Mouse (Mus musculus) limb, embryonic 15.5 days (tissue): Measurements from ENCODE around the gene Nkain4. TPM values are rescaled to one million over a fixed set of nuclear protein-coding genes. Genes with fewer than 3 reads are reported as not detected.

ENCODE experiments used
- ATAC-seq: fragments of 200-750 bp; cut with Nextera tagmentation; 2 replicates; pipeline ENCODE4 v1.8.0; 2017; ENCODE audit warnings: low read depth, moderate TSS enrichment; ENCODE audit not compliant: insufficient number of reproducible peaks, low FRiP score, low TSS enrichment
- H3K27ac ChIP-seq: fragments of 300-500 bp; sonication (generic); 2 replicates; pipeline ENCODE4 v1.5.1; 2015; ENCODE audit warnings: moderate library complexity, mild to moderate bottlenecking, inconsistent platforms
- H3K27me3 ChIP-seq: fragments of 300-500 bp; sonication (generic); 2 replicates; pipeline ENCODE4 v1.6.1; 2015; ENCODE audit warnings: inconsistent platforms
- H3K36me3 ChIP-seq: fragments of 300-500 bp; sonication (generic); 2 replicates; pipeline ENCODE4 v1.6.1; 2015; ENCODE audit warnings: inconsistent platforms
- H3K4me1 ChIP-seq: fragments of 300-500 bp; sonication (generic); 2 replicates; pipeline ENCODE4 v1.6.1; 2015; ENCODE audit warnings: inconsistent platforms
- H3K4me2 ChIP-seq: fragments of 300-500 bp; sonication (generic); 2 replicates; pipeline ENCODE4 v1.6.1; 2015; ENCODE audit warnings: mild to moderate bottlenecking, inconsistent platforms
- H3K4me3 ChIP-seq: fragments of 300-500 bp; sonication (generic); 2 replicates; pipeline ENCODE4 v1.5.1; 2015; ENCODE audit warnings: mild to moderate bottlenecking, inconsistent platforms
- H3K9ac ChIP-seq: fragments of 300-500 bp; sonication (generic); 2 replicates; pipeline ENCODE4 v1.6.1; 2015; ENCODE audit warnings: inconsistent platforms
- H3K9me3 ChIP-seq: fragments of 300-500 bp; sonication (generic); 2 replicates; pipeline ENCODE4 v1.6.1; 2016; ENCODE audit warnings: inconsistent platforms
- WGBS: fragments of 180-500 bp; shearing (Covaris S2); methylation state at CpG from one replicate; pipeline ENCODE4 v1.1.7; 2015; 5-methylcytosine and 5-hydroxymethylcytosine counted together
- polyA plus RNA-seq: library from polyadenylated mRNA; unstranded; fragments of >200 nt; fragmentation: Nextera tagmentation; extraction: Ambion mirVana; gene quantifications from 2 replicates; pipeline ENCODE4 v1.2.1, GENCODE M21; 2015

The Nkain4 gene
- polyA plus RNA-seq, 1 experiment from 2014 or later, result 8.4 TPM

DNA sequence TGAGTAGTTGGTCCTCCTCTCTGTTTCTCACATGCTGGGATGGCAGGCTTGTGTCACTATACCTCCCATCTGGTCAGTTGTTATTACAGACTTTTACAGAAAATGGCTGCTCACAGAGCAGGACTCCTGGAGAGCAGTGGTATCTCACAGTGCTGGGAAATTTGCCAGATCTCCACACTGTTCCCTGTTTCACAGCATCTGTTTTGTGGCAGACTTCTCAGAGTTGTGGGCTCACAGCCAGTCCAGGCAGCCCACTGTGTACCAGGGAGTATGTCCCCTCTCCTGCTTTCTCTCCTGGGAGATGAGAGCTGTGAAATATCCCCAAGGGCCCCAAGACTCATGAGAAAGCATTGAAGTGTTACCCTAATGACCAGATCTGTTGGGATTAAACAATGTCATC is 12.6 kb downstream of the Nkain4 start:
- H3K9ac ChIP-seq, result no peak overlapping the region
- no peaks in the 10 kb centered on the region for H3K36me3 ChIP-seq
- ATAC-seq, result no peak
- no peak overlapping the region for H3K27ac ChIP-seq
- H3K9me3 ChIP-seq, result no peaks in the 10 kb centered on the region
- H3K4me1 ChIP-seq, result no peaks in the 10 kb centered on the region
- H3K4me2 ChIP-seq, result no peak overlapping the region
- H3K27me3 ChIP-seq, result no peaks in the 10 kb centered on the region
- no peak overlapping the region for H3K4me3 ChIP-seq

- Histone ChIP-seq H3K27ac (no peak overlapping the region), H3K36me3 (no peaks in the 10 kb centered on the region), H3K9me3 (no peaks in the 10 kb centered on the region), H3K9ac (no peak overlapping the region), H3K4me3 (no peak overlapping the region), H3K4me2 (no peak overlapping the region), H3K4me1 (no peaks in the 10 kb centered on the region), H3K27me3 (no peaks in the 10 kb centered on the region)
- ATAC-seq, result no peak
Measured at GRCm38 (mm10) chr2:180940187-180940586, 14.3 kb downstream of the Nkain4 start.

GRCm38 (mm10) chr2:180932418-180932817 is 22.1 kb downstream of the Nkain4 start:
- 83% methylated on average over 1 of the region's 1 CpGs for WGBS
- Histone ChIP-seq H3K36me3 (no peaks in the 10 kb centered on the region), H3K27me3 (no peaks in the 10 kb centered on the region), H3K9ac (no peak overlapping the region), H3K4me2 (no peak overlapping the region), H3K4me1 (no peaks in the 10 kb centered on the region), H3K4me3 (no peak overlapping the region), H3K27ac (no peak overlapping the region), H3K9me3 (no peaks in the 10 kb centered on the region)
- ATAC-seq, result no peak

DNA sequence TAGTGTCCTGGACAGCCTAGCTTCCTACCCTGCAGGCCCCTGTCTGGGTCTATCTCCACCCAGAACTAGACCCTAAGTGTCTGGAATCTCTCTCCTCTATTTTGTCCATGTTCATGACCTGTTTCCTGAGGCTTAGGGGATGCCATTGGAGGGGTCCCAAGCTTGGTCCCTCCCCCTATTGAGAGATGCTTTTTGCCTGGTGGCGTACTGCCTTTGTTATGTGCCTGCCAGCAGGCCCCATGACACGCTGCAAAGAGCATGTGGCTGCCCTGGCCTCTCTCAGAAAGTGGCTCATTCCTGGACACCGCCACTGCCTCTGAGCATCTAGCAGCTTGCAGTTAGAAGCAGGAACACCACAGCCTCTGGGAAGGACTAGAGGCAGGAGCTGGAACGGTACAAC is 25.8 kb downstream of the Nkain4 start, which contains the start of gene Birc7:
Gene Birc7 (plus strand): TSS at position 301 of the 400 bp plus-strand sequence.
- Histone ChIP-seq H3K4me3 (no peak within 1 kb of the TSS), H3K27ac (no peak within 1 kb of the TSS), H3K36me3 (no peaks in the 10 kb centered on the region), H3K4me2 (no peak within 1 kb of the TSS), H3K9ac (no peak within 1 kb of the TSS), H3K4me1 (no peaks in the 10 kb centered on the region), H3K27me3 (no peaks in the 10 kb centered on the region), H3K9me3 (no peaks in the 10 kb centered on the region)
- ATAC-seq, result no peak
- 62% methylated on average over 4 of the region's 4 CpGs for WGBS

- 6% methylated on average over 4 of the region's 4 CpGs for whole genome bisulfite sequencing
- H3K9me3 ChIP-seq, result no peaks in the 10 kb centered on the region
- no peak overlapping the region for H3K27ac ChIP-seq
- H3K4me3 ChIP-seq, result no peak overlapping the region
- H3K9ac ChIP-seq, result no peak overlapping the region
- ATAC-seq, result no peak
- 0 out of 2 replicates have a peak, but pooled peaks cover 5% of the 10 kb centered on the region for H3K4me1 ChIP-seq
- H3K36me3 ChIP-seq, result no peaks in the 10 kb centered on the region
- no peaks in the 10 kb centered on the region for H3K27me3 ChIP-seq
- no peak overlapping the region for H3K4me2 ChIP-seq
Measured at GRCm38 (mm10) chr2:180925176-180925575, 29.3 kb downstream of the Nkain4 start.

GRCm38 (mm10) chr2:180922739-180923138 is 31.8 kb downstream of the Nkain4 start:
- Histone ChIP-seq H3K9me3 (no peaks in the 10 kb centered on the region), H3K9ac (no peak overlapping the region), H3K4me2 (no peak overlapping the region), H3K4me1 (peaks cover 12% of the 10 kb centered on the region), H3K27me3 (no peaks in the 10 kb centered on the region), H3K36me3 (peaks cover 10% of the 10 kb centered on the region), H3K27ac (no peak overlapping the region), H3K4me3 (no peak overlapping the region)
- 86% methylated on average over 6 of the region's 6 CpGs for WGBS
- ATAC-seq, result no peak

GRCm38 (mm10) chr2:180920810-180921400 is 33.6 kb downstream of the Nkain4 start, which contains the start of gene Ythdf1:
Ythdf1 (minus strand) TSS chr2:180920949.
- peak within 1 kb of the TSS; percentile 71 for H3K4me2 ChIP-seq
- H3K9ac ChIP-seq, result peak within 1 kb of the TSS; percentile 100
- WGBS, result 1% methylated on average over 55 of the region's 56 CpGs
- ATAC-seq, result peak; percentile 95
- H3K36me3 ChIP-seq, result peaks cover 21% of the 10 kb centered on the region
- no peaks in the 10 kb centered on the region for H3K9me3 ChIP-seq
- peak within 1 kb of the TSS; percentile 76 for H3K27ac ChIP-seq
- H3K4me1 ChIP-seq, result peaks cover 17% of the 10 kb centered on the region
- H3K4me3 ChIP-seq, result peak within 1 kb of the TSS; percentile 100
- H3K27me3 ChIP-seq, result no peaks in the 10 kb centered on the region

DNA sequence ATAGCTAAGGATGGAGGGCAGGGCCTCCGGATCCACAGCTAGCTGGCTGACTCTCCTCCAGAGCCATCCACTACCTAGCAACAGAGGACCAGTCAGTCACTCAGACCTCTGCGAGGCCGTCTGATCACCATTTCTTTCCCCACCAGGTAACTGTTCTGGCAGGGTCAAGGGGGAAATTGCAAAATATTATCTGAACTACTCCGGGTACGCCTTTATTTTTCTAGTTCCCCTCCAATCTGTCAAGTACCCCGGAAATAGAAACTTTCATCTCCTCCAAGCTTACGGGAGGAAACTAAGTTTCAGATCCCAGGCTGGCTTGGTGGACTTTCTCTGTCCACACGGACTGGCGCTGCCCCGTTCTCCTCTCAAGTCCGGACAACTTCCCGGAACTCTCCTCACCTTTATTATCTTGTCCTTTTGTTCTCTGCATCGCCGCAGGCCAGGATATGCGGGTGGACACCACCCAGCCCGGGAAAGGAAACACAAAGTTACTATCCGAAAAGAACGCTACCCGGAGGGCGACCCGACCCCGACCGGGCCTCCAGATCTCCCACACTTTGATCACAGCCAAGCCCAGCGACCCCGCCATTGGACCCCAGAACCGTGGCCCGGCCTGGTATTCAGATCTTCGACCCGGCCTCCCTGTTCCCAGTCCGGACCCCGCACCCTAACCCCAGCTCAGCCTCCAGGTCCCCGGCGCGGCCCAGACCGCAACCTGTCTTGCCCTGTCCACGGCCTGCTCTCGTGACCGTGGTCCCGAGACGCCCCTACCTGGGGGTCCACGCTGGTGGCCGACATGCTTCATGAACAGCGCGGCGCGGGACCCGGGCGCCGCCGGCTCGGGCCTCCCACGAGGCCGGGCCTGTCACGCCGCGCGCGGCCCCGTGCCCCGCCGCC is 34.3 kb downstream of the Nkain4 start:
- under 1% methylated on average over 61 of the region's 61 CpGs for WGBS
- ATAC-seq, result peak; percentile 53

GRCm38 (mm10) chr2:180915886-180916433 is 38.5 kb downstream of the Nkain4 start:
- H3K4me2 ChIP-seq, result no peak overlapping the region
- H3K9ac ChIP-seq, result no peak overlapping the region
- H3K4me1 ChIP-seq, result peaks cover 16% of the 10 kb centered on the region
- no peak for ATAC-seq
- 66% methylated on average over 3 of the region's 3 CpGs for WGBS
- H3K36me3 ChIP-seq, result peaks cover 64% of the 10 kb centered on the region
- no peak overlapping the region for H3K27ac ChIP-seq
- H3K4me3 ChIP-seq, result no peak overlapping the region
- H3K9me3 ChIP-seq, result no peaks in the 10 kb centered on the region
- H3K27me3 ChIP-seq, result no peaks in the 10 kb centered on the region

More for the DNA sequence above, 34.3 kb downstream of the Nkain4 start:
- H3K9ac ChIP-seq, result peak overlapping the region; percentile 100
- peaks cover 20% of the 10 kb centered on the region for H3K4me1 ChIP-seq
- H3K36me3 ChIP-seq, result peaks cover 26% of the 10 kb centered on the region
- no peaks in the 10 kb centered on the region for H3K9me3 ChIP-seq
- H3K4me2 ChIP-seq, result peak overlapping the region; percentile 71
- no peaks in the 10 kb centered on the region for H3K27me3 ChIP-seq
- H3K4me3 ChIP-seq, result peak overlapping the region; percentile 100
- peak overlapping the region; percentile 76 for H3K27ac ChIP-seq

- no peak for ATAC-seq
- Histone ChIP-seq H3K27me3 (no peaks in the 10 kb centered on the region), H3K4me2 (no peak overlapping the region), H3K4me1 (0 out of 2 replicates have a peak, but pooled peaks cover 4% of the 10 kb centered on the region), H3K27ac (no peak overlapping the region), H3K9ac (no peak overlapping the region), H3K9me3 (no peaks in the 10 kb centered on the region), H3K4me3 (no peak overlapping the region), H3K36me3 (peaks cover 58% of the 10 kb centered on the region)
- 94% methylated on average over 12 of the region's 12 CpGs for WGBS
Measured at GRCm38 (mm10) chr2:180910928-180911327, 43.6 kb downstream of the Nkain4 start.

DNA sequence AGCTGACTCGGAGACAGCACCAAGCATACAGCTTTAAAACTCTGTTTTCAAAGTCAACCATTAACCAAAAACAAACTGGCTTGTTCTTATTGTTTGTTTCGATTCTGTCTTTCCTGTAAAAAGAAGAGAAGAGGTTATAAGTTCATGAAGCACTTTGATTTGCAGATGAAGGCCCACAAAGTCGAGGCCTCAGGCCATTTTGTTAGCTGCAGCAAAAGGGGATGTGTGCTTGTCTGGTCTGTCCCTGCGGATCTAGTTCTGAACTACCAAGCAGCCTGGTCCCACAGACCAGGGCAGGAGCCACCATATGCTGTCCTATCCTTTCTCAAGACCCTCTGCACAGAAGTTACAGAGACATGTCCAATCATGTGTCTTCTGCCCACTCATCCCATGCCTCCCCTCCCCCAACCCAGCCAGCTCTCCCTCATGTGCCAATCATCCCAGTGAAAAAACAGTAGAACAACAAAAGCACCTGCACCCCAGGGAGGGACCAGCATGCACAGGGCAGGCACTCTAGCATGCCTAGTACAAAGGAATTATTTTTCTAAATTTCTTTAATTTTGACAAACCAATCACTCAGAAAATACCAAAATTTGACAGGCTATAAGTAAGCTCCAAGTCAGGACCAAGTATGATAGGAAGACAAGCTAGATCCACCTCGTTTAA is 48.8 kb downstream of the Nkain4 start:
- no peak overlapping the region for H3K27ac ChIP-seq
- H3K9ac ChIP-seq, result no peak overlapping the region
- H3K36me3 ChIP-seq, result peaks cover 29% of the 10 kb centered on the region
- no peak overlapping the region for H3K4me3 ChIP-seq
- WGBS, result 66% methylated on average over 5 of the region's 5 CpGs
- H3K4me1 ChIP-seq, result no peaks in the 10 kb centered on the region
- H3K4me2 ChIP-seq, result no peak overlapping the region
- no peak for ATAC-seq
- H3K9me3 ChIP-seq, result no peaks in the 10 kb centered on the region
- H3K27me3 ChIP-seq, result no peaks in the 10 kb centered on the region
